Mouse (Mus musculus) urinary bladder, adult 2 months (tissue): ENCODE measurements around the gene Ccdc40. TPM values are rescaled to one million over a fixed set of nuclear protein-coding genes. Genes with fewer than 3 reads are reported as not detected.

Source experiments
- DNase-seq: peaks from one replicate; pipeline ENCODE4 v3.0.0; 2022; ENCODE audit warnings: low spot score
- polyA plus RNA-seq: library from polyadenylated mRNA; depleted of rRNA; stranded (reverse); fragments of >200 nt; gene quantifications from 2 replicates; pipeline ENCODE4 v1.2.3, GENCODE M21; 2012; rRNA removed

Ccdc40 gene
- 0.66 and 0.77 TPM in 2 replicates for polyA plus RNA-seq

DNA sequence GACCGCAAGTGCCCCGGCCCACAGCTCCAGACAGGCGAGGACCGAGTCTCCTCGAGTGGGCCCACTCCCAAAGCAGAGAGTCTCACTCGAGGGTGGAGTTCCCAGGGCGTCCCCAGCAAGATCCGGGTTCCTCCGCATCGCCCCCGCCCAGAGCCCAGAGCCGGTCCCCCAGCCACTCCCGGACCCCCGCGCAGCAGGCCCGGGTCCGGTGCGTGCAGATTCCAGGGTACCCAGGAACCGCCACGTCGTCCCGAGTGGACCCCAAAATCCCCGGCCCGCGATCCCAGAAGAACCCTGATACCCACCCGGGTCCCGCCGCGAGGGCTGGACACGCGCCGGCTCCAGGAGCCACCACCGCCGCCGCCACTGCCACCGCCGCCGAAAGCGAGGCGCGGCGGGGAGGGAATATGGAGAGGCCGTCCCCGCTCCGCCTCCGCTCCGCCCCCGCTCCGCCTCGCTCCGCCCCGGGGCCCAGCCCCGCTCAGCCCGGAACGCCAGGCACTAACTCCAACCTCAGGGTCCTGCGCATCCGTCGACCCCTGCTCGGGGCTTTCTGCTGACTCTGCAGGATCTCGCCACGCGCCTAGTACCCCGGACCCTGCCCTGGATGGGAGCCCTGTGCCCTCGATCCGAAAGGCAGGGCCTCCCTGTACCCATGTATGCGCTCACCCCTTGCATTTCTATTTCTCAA, at the start of gene Ccdc40, which contains the start of gene Tbc1d16:
Gene Ccdc40 (plus strand): TSS at position 482 of the 691 bp plus-strand sequence.
Gene Tbc1d16 (minus strand): TSS at position 409 of the 691 bp plus-strand sequence.
- DNase-seq: peak; percentile 61

DNA sequence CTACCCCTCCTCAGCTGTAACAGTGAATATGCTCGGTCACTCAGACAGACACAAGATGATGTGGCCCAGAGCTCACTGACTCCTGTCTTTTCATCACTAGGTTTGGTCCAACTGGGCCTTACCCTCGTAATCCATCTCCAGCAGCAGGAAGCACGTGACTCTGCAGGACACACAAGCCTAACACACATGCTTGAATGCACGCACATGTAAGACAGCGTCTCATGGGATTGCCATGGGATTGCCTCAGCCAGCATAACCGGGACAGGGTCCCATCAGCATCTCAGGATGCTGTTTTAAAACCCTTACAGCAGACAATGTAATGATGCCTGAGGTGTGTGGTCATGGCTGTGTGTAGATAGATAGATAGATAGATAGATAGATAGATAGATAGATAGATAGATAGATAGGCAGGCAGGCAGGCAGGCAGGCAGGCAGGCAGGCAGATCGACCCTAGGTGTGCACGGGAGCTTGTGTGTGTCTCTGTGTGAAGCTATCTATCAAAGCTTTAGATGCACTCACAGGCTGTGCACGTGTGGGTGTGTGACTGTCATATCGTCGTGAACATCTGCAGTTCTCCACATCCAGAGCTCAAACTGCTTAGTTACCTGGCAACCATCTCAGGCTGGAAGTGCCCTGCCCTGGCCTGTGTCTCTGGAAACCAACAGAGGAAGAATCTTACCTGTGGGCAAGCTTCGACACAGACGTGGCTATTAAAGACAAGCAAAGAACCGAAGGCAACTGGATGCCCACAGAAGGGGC, 47.4 kb upstream of the Ccdc40 start:
- DNase-seq: no peak

DNA sequence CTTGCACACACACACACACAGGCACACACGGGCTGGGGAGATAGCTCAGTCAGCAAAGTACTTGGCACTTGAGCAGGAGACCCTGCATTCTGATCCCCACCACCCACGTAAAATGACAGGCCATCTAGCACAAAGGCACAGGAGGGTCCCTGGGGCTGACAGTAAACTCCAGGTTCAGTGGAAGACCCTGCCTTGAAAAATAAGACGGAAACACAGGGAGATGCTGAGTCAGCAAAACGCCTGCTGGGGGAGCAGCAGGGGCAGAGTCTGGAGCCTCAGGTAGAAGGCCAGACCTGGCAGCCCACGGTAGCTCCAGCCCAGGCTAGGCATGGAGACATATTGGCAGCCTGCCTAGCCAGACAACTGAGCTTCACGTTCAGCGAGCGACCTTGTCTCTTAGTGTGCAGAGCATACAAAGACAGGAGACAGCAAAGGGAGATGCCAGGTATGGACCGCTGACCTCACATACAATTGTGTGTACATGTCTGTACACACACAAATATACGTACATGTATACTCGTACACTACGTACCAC, 46.4 kb upstream of the Ccdc40 start:
- DNase-seq: no peak

DNA sequence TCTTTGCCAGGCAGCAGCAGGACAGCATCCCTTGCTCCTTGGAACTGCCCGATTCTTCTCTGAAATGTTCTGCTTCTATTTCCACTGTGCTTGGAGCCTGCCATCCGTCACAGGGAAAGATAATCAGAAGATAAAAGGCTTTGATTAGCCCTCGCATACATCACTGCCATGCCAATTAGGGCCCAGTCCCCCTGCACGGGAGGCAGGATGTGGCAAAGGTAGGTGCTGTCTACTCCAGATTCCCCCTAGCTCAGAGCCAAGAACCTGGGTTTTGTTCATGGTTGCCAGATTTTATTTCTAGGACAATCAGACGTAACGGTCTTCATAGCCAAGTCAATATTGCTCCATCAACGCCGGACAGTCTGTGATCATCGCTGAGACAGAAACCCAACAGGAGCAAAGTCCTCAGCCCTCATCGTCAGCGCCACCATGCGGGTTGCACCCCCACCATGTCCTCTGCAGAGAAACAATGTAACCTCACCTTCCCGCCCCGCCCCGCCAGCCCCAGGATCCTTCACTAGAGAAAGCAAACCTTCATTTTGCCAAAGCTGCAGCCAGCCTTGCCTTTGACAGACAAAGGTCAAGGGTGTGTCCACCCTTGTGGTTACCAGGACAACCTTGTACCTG, 44.6 kb upstream of the Ccdc40 start:
- no peak for DNase-seq

DNA sequence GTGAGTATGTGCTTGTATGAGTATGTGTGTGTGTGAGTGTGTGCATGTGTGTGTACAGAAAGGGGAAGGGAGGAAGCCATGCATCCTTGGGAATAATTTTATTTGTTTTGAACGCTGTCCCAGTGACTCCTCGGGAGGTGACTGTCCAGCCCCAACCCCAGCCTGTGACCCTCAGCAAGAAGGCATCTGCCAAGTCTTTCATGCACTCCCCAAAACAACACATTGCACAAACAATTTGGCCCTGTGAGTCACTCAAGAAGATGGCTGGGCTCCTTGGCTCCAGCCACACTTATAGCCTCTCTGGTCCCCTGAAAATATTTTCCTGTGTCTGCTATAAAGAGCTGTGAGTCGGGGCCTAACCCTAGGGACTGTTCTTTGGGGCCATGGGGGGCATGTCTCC, 42.0 kb upstream of the Ccdc40 start:
- DNase-seq: no peak

DNA sequence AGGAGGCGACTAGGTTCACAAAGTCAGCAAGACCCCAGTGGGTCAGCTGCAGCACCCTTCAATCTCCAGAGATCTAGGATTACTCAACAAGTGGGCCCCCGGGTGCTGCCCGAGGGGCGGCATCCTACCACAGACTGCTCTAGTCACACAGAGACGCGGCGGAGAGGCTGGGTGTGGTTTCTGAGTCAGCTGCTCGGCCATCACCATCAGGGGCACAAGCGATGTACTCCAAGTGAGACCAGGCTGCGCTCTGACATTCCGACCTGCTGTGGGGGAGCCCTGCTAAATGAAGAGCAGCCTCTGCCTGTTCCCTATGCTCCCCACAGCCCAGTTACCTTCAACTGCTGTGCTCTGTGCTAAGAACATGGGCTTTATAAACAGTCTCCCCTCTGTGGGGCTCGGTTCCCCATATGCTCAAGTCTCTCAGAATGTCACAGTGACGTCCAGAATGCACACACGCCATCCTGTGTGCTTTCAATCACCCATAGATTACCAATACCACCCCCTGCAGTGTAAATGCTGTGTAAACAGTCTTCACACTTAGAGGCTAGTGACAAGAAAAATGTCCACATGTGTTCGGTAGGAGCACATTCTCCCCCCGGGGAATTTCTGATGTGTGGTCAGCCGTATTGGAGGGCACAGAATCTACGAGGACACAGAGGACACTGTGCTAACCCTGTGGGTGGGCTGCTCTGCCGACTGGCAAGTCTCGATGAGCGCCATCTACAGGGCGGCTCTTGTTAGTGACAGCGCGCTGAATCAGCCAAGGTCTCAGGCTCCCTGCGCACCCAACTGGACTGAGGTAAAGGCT, 41.2 kb upstream of the Ccdc40 start:
- DNase-seq: no peak

DNA sequence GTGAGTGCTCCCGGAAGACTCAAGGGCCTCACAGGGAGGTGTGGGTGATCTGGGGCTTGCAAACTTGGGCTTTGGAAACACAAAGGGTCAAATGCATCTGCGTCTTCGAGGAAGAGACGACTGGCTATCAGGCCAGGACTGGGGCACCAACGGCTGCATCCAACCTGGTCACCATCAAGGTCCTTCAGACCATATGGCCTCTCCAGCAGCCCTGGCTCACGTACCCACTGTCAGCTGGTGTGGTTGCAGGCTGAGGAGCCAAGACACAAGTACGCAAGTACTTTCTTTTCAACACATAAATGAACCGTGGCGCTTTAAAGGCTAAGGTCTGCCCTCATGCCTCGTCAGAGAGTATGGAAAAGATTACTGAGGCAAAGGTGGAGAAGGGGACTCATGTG, 40.6 kb upstream of the Ccdc40 start:
- DNase-seq: no peak

DNA sequence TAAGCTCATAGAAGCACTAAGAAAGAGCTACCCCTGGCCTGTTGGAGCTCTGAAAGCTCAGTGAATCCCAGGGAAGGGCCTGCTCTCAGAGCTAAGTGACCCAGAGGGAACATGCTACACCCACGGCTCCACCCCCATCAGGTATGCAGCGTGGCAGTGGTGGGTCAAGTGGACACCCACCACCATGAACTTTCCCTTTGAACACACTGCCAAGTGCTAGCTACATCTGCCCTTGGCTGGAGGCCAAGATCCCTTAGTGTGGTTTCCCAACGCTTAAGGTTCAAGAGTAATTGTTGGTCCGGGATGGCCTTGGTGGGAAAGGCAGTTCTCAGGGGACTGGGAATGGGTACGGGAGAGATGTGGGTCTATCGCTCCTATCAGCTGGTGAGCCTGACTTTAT, 40.0 kb upstream of the Ccdc40 start:
- DNase-seq: no peak

DNA sequence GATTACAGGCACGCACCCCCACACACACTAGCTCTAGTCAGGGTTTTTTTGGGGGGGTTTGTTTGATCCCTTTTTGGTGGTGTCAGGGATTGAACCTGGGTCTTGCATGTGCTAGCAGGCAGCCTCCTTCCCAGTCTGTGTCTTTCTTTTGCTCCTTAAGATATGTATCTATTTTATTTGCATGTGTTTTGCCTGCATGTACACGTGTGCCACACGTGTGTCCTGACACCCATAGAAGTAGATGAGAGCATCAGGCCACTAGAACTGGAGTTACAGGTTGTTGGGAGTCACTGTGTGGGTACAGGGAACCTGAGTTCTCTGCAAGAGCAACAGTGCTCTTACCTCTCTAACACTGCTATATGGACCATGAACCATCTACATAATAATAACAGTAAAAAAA, 39.1 kb upstream of the Ccdc40 start:
- no peak for DNase-seq

DNA sequence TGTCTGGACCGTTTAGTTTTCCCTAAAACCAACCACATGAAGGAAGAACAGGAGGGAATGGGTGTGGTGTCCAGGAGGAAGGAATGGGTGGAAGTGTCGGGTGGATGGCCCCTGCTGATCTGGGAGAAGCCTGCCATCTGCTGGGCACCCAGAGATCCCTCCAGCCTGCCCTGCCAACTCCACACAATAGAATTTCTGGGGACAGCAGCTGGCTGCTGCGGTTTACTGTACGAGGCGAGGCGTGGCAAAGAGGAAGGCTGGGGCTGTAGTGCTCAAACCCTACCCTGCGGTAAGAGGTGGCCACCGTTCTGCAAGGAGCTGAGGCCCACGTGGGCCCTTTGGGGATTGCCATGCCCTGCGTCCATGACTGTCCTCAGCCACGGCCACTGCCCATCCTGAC, 37.9 kb upstream of the Ccdc40 start:
- DNase-seq: no peak

DNA sequence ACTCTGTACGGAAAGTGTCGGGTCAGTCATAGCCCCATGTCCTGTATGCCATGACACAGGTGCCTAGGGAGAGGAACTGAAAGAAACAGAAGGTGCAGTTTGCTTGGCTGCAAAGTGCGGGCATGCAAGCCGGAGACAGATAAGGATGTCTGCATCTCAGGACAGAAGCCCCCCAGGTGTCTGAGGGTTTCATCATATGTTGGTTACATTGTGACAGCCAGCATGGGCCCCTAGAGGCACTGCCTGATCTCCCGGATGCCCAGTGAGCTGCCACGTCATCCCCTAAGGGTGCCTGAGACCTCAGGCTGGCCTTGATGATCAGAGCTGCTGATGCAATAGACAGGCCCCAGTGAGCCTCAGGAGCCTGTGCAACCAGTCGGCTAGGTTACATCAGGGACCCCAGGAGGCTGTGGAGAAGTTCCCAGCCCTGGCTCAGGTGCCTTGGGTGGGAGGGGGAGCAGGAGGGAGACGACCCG, 36.7 kb upstream of the Ccdc40 start:
- no peak for DNase-seq

DNA sequence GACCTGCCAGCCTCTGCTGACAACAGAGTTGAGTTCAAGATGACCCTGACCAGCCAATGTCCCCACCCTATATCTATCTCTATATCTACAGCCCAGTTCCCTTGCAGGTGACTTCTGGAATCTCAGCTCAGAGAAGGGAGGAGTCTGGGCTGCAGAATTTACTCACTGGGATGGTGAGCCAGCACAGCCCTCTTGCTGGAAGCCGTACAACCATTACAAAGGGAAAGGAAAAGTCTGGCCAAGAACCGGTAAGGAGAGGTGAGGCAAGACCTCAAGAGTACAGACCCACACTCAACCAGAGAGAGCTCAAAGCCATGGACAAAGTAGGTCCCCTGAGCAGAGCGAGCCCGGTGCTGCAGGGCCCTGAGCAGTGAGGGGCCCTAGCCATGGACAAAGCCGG, 36.2 kb upstream of the Ccdc40 start:
- DNase-seq: no peak

DNA sequence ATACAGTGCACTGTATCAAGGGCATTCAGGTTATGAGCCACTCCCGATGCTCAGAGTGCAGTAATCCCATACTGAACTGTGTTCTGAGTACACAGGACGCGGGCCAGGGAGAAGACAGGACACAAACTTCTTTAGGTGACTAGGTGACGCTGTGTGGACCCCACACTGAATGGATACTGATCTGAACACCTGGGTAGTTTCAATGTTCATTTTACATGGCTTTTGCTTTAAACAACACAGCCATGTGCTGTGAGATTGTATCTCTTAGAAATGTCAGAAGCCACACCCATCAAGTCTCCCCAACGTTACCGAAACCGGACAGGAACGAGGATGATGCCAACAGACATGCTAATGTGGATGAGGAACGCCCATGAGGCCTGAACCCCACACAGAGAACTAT, 35.8 kb upstream of the Ccdc40 start:
- DNase-seq: no peak

DNA sequence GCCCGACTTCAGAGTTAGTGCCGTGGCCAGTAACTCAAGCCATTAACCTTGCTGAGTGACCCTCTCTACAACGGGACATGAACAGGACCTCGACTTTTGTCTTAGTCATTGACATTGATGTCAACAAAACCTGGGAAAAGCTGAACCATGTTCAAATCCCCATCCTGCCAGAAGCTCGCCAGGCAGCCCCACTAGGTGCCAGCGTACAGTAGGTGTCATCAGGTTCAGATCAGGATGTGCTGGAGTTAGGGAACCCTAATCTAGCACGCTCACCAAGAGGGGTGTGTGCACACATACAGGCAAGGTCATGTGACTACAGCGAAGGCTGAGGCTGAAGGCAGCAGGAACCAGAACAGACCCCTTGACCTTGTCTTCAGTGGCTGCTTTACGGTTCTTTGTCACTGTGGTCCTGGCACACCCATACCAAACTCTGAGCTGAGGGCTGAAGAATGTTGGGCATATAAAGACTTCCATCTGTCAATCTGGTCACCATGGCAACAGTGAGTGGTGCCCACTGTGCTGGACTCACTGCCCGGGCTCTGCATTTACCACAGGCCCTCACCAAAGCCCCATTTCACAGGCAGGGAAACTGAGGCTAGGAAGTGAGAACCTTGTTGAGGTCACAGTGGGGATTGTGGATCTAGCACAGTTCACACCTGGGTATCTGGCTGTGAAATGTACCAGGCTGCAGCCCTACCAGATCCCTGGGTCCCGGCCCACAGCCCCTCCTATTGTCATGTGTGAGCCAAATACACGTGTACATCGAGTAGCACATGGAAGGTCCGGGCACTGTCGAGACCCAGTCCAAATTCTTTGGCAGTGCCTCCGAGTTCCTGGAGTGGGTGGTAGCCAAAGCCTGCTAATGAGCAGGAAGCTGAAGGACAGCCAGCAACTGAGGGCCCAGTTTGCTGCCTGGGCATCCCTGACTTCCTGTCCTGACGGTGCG, 30.5 kb upstream of the Ccdc40 start:
- DNase-seq: no peak

DNA sequence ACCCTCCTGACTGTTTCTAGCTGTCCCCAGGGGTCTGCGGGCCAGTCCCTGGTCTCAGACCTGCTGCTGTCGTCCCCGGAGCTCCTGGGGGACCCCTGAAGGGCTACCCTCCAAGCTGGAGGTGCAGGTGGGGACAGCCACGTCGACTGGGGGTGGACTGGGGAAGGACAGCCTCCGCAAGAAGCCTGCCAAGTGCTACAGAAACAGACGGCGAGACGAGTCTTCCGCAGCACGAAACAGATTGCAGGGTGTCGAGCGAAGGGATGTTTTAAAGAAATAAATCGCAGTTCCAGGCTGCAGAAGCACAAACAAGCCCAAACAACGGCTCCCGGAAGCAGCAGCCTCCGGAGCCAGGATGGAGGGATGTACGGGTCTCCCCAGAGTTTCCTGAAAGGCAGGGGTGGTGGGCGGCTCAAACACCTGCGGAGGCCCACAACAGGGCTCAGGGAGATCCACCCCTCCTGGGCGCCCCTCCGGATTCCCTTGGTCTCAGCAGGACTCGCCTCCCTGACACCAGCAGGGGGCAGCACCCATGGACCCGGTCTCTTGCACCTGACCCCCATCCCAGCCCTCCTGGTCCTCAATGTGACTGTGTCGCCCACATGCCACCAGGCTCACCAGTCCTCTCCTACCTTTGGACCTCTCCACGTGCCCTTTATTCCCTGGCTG, 29.7 kb upstream of the Ccdc40 start:
- DNase-seq: no peak

DNA sequence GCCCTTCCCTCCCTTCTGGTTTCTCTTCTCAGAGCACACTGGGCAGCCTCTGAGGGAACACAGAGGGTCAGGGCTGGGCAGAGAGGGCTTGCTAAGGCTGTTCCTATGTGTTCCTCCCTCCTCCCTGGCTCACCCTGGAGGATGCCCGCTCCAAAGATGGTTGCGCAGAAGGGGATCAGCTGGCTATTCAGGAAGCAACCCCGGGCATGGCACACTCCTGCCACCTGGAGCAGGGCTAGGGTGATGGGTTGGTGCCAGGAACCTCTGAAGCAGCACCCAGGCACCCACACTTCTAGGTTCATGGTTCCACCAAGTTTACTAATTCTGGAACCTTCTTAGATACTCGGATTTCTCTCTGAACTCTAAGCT, 29.2 kb upstream of the Ccdc40 start:
- no peak for DNase-seq

DNA sequence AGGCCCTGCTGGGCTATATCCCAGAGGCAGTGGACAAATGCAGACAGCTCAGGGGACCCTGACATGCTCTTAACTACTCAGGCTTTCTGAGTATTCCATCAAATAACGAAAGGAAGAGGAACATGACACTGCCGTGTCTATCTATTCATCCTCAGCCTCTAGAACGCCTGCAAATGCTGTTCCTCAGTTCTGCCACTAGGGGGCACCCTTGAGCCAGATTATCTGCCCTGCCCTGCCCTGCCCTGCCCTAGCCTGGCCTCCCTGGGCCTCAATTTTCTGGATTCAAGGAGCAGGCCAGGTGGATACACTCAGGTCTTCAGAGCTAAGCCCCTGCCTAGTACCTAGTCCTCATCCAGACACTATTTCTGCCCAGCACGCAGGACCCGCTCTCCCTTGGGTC, 24.9 kb upstream of the Ccdc40 start:
- DNase-seq: no peak

DNA sequence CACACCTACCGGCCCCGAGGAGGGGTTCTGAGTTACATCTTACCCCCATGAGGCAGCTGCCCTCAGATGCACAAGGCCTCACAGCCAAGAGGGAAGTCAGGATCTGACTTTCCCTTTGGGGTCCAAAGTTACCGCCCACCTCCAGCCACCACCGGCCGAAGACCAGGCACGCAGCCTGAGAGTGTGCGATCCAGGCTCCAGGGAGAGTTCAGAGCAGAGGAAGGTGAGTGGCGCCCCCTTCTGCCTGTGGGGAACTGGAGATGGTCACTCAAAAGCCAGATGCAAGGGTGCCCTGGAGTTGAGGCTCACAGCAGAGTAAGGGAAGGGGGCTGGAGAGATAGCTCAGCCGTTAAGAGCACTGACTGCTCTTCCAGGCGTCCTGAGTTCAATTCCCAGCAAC, 22.6 kb upstream of the Ccdc40 start:
- DNase-seq: no peak

DNA sequence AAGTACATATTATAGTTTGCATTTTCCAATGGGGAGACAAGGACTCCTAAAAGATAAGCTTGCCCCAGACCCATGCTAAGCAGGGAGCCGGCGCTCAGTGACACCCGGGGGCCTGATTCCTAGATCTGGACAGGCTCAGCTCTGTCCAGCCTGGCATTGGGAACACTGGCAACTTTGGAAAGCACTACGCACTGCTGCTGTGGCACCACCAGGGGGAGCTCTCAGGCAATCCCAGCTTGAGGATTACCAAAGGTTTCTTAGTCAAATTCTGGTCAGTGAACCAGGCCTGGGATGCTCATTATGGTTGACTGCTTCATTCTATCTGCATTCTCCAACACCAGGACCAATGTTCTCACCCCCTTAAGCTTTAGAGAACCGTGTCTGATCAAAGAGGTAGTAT, 21.8 kb upstream of the Ccdc40 start:
- peak; percentile 65 for DNase-seq

DNA sequence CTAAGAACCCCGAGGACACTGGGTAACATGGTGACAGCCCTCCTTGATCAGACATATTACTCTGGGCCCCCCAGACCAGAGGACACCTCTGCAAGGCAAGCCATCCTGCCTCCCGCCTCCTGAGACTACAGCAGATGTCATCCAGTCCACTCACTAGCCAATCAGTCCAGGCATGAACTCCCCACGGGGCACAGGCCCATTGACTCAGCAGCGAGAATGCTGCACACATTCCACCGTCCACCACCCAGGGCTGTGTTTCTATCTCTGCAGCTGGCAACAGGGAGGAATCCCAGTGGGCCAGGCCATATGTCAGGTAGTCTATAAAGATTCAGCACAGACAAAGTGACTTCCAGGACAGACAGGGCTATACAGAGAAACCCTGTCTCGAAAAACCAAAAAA, 20.4 kb upstream of the Ccdc40 start:
- no peak for DNase-seq
